Mouse (Mus musculus) hindbrain, embryonic 12.5 days (tissue): ENCODE data around the gene Bend5. TPM values are rescaled to one million over a fixed set of nuclear protein-coding genes. Genes with fewer than 3 reads are reported as not detected.

Experiments used
- ATAC-seq: fragments of 200-750 bp; cut with Nextera tagmentation; 2 replicates; pipeline ENCODE4 v1.8.0; 2017; ENCODE audit warnings: moderate TSS enrichment; ENCODE audit not compliant: low FRiP score
- H3K27ac ChIP-seq: fragments of 300-500 bp; sonication (generic); 2 replicates; pipeline ENCODE4 v1.5.1; 2016; ENCODE audit warnings: mild to moderate bottlenecking
- H3K27me3 ChIP-seq: fragments of 300-500 bp; sonication (generic); 2 replicates; pipeline ENCODE4 v1.6.1; 2016; ENCODE audit warnings: mild to moderate bottlenecking
- H3K36me3 ChIP-seq: fragments of 300-500 bp; sonication (generic); 2 replicates; pipeline ENCODE4 v1.6.1; 2016; ENCODE audit warnings: mild to moderate bottlenecking
- H3K4me1 ChIP-seq: fragments of 300-500 bp; sonication (generic); 2 replicates; pipeline ENCODE4 v1.6.1; 2016
- H3K4me2 ChIP-seq: fragments of 300-500 bp; sonication (generic); replicated peaks from 2 replicates; pipeline ENCODE4 v1.6.1; 2016; ENCODE audit warnings: mild to moderate bottlenecking
- H3K4me3 ChIP-seq: fragments of 300-500 bp; sonication (generic); 2 replicates; pipeline ENCODE4 v1.5.1; 2016; ENCODE audit warnings: mild to moderate bottlenecking
- H3K9ac ChIP-seq: fragments of 300-500 bp; sonication (generic); 2 replicates; pipeline ENCODE4 v1.6.1; 2016; ENCODE audit warnings: mild to moderate bottlenecking, moderate library complexity
- H3K9me3 ChIP-seq: fragments of 300-500 bp; sonication (generic); replicated peaks from 2 replicates; pipeline ENCODE4 v1.6.1; 2016; ENCODE audit warnings: mild to moderate bottlenecking
- WGBS: fragments of 180-500 bp; shearing (Covaris S2); methylation state at CpG from one replicate; pipeline ENCODE4 v1.1.7; 2016; 5-methylcytosine and 5-hydroxymethylcytosine counted together
- polyA plus RNA-seq: library from polyadenylated mRNA; unstranded; fragments of >200 nt; fragmentation: Nextera tagmentation; extraction: Ambion mirVana; gene quantifications from 2 replicates; pipeline ENCODE4 v1.2.1, GENCODE M21; 2016

The Bend5 gene
- polyA plus RNA-seq, 1 experiment from 2014 or later, result 70.2 TPM

GRCm38 (mm10) chr4:111443906-111444615, 29.3 kb downstream of the Bend5 start:
- Histone ChIP-seq H3K9ac (no peak overlapping the region), H3K9me3 (no peaks in the 10 kb centered on the region), H3K4me3 (no peak overlapping the region), H3K27ac (peak overlapping the region; percentile 75), H3K27me3 (no peaks in the 10 kb centered on the region), H3K36me3 (peaks cover 15% of the 10 kb centered on the region), H3K4me1 (peaks cover 30% of the 10 kb centered on the region), H3K4me2 (no peak overlapping the region)
- ATAC-seq, result peak; percentile 79
- WGBS, result 43% methylated on average over 10 of the region's 10 CpGs

- 33% methylated on average over 1 of the region's 1 CpGs for WGBS
- H3K4me2 ChIP-seq, result no peak overlapping the region
- H3K4me3 ChIP-seq, result no peak overlapping the region
- peaks cover 30% of the 10 kb centered on the region for H3K4me1 ChIP-seq
- peaks cover 14% of the 10 kb centered on the region for H3K36me3 ChIP-seq
- peak; percentile 82 for ATAC-seq
- H3K9me3 ChIP-seq, result no peaks in the 10 kb centered on the region
- H3K27ac ChIP-seq, result peak overlapping the region; percentile 75
- H3K9ac ChIP-seq, result no peak overlapping the region
- H3K27me3 ChIP-seq, result no peaks in the 10 kb centered on the region
Observed at GRCm38 (mm10) chr4:111444616-111445160, 29.9 kb downstream of the Bend5 start.

- Histone ChIP-seq H3K4me2 (no peak overlapping the region), H3K4me3 (no peak overlapping the region), H3K27ac (no peak overlapping the region), H3K9me3 (no peaks in the 10 kb centered on the region), H3K9ac (no peak overlapping the region), H3K27me3 (no peaks in the 10 kb centered on the region), H3K4me1 (peaks cover 22% of the 10 kb centered on the region), H3K36me3 (peaks cover 27% of the 10 kb centered on the region; the same call in 1 of the 2 replicates)
- 86% methylated on average over 3 of the region's 3 CpGs for WGBS
- ATAC-seq, result no peak
Observed at GRCm38 (mm10) chr4:111447918-111448317, 33.1 kb downstream of the Bend5 start.

- no peaks in the 10 kb centered on the region for H3K9me3 ChIP-seq
- no peak for ATAC-seq
- H3K4me1 ChIP-seq, result peaks cover 16% of the 10 kb centered on the region
- H3K4me2 ChIP-seq, result no peak overlapping the region
- no peaks in the 10 kb centered on the region for H3K27me3 ChIP-seq
- H3K4me3 ChIP-seq, result no peak overlapping the region
- peaks cover 29% of the 10 kb centered on the region for H3K36me3 ChIP-seq
- no peak overlapping the region for H3K9ac ChIP-seq
- no peak overlapping the region for H3K27ac ChIP-seq
- WGBS, result 95% methylated on average over 4 of the region's 4 CpGs
Observed at GRCm38 (mm10) chr4:111448586-111448985, 33.8 kb downstream of the Bend5 start.

GRCm38 (mm10) chr4:111449442-111450199, 34.8 kb downstream of the Bend5 start:
- no peak overlapping the region for H3K4me2 ChIP-seq
- H3K9ac ChIP-seq, result no peak overlapping the region
- H3K4me1 ChIP-seq, result peaks cover 5% of the 10 kb centered on the region
- ATAC-seq, result no peak
- no peak overlapping the region for H3K4me3 ChIP-seq
- H3K27me3 ChIP-seq, result no peaks in the 10 kb centered on the region; the same call in 1 of the 2 replicates
- no peaks in the 10 kb centered on the region for H3K9me3 ChIP-seq
- no peak overlapping the region for H3K27ac ChIP-seq
- 75% methylated on average over 7 of the region's 7 CpGs for WGBS
- peaks cover 40% of the 10 kb centered on the region for H3K36me3 ChIP-seq

- no peak for ATAC-seq
- peaks cover 57% of the 10 kb centered on the region for H3K36me3 ChIP-seq
- H3K27ac ChIP-seq, result no peak overlapping the region
- no peaks in the 10 kb centered on the region for H3K9me3 ChIP-seq
- H3K4me2 ChIP-seq, result no peak overlapping the region
- WGBS, result 82% methylated on average over 7 of the region's 7 CpGs
- no peak overlapping the region for H3K4me3 ChIP-seq
- H3K4me1 ChIP-seq, result 0 out of 2 replicates have a peak, but pooled peaks cover 2% of the 10 kb centered on the region
- H3K27me3 ChIP-seq, result no peaks in the 10 kb centered on the region; the same call in 1 of the 2 replicates
- no peak overlapping the region for H3K9ac ChIP-seq
Observed at GRCm38 (mm10) chr4:111451283-111451918, 36.6 kb downstream of the Bend5 start.

GRCm38 (mm10) chr4:111452192-111452591, 37.4 kb downstream of the Bend5 start:
- no peak for ATAC-seq
- H3K9me3 ChIP-seq, result no peaks in the 10 kb centered on the region
- no peak overlapping the region for H3K4me3 ChIP-seq
- H3K4me1 ChIP-seq, result peaks cover 8% of the 10 kb centered on the region; the same call in 1 of the 2 replicates
- no peak overlapping the region for H3K27ac ChIP-seq
- H3K27me3 ChIP-seq, result no peaks in the 10 kb centered on the region; the same call in 1 of the 2 replicates
- H3K9ac ChIP-seq, result no peak overlapping the region
- 96% methylated on average over 5 of the region's 5 CpGs for WGBS
- peaks cover 56% of the 10 kb centered on the region for H3K36me3 ChIP-seq
- H3K4me2 ChIP-seq, result no peak overlapping the region

- H3K9ac ChIP-seq, result no peak overlapping the region
- H3K4me1 ChIP-seq, result peaks cover 12% of the 10 kb centered on the region; the same call in 1 of the 2 replicates
- H3K4me3 ChIP-seq, result no peak overlapping the region
- H3K36me3 ChIP-seq, result peaks cover 56% of the 10 kb centered on the region
- H3K27ac ChIP-seq, result no peak overlapping the region
- no peak overlapping the region for H3K4me2 ChIP-seq
- H3K9me3 ChIP-seq, result no peaks in the 10 kb centered on the region
- WGBS, result 69% methylated on average over 3 of the region's 3 CpGs
- ATAC-seq, result no peak
- no peaks in the 10 kb centered on the region; the same call in 1 of the 2 replicates for H3K27me3 ChIP-seq
Observed at GRCm38 (mm10) chr4:111453275-111453674, 38.5 kb downstream of the Bend5 start.

GRCm38 (mm10) chr4:111455621-111456020, 40.8 kb downstream of the Bend5 start:
- no peaks in the 10 kb centered on the region; the same call in 1 of the 2 replicates for H3K27me3 ChIP-seq
- no peak overlapping the region for H3K4me3 ChIP-seq
- H3K9me3 ChIP-seq, result no peaks in the 10 kb centered on the region
- H3K4me2 ChIP-seq, result no peak overlapping the region
- no peak for ATAC-seq
- peaks cover 12% of the 10 kb centered on the region; the same call in 1 of the 2 replicates for H3K4me1 ChIP-seq
- no peak overlapping the region for H3K9ac ChIP-seq
- 0 out of 2 replicates have a peak overlapping the region, but pooled peaks have one; percentile 40 for H3K27ac ChIP-seq
- 86% methylated on average over 5 of the region's 5 CpGs for WGBS
- H3K36me3 ChIP-seq, result peaks cover 62% of the 10 kb centered on the region

- WGBS, result 83% methylated on average over 5 of the region's 5 CpGs
- no peak for ATAC-seq
- H3K27ac ChIP-seq, result peak overlapping the region; percentile 56
Observed at GRCm38 (mm10) chr4:111457568-111457967, 42.8 kb downstream of the Bend5 start.

GRCm38 (mm10) chr4:111467293-111467773, 52.5 kb downstream of the Bend5 start:
- no peak for ATAC-seq

More at GRCm38 (mm10) chr4:111457568-111457967, 42.8 kb downstream of the Bend5 start:
- H3K9ac ChIP-seq, result no peak overlapping the region
- H3K36me3 ChIP-seq, result peaks cover 51% of the 10 kb centered on the region
- no peaks in the 10 kb centered on the region; the same call in 1 of the 2 replicates for H3K27me3 ChIP-seq
- H3K4me3 ChIP-seq, result no peak overlapping the region
- peaks cover 12% of the 10 kb centered on the region; the same call in 1 of the 2 replicates for H3K4me1 ChIP-seq
- no peaks in the 10 kb centered on the region for H3K9me3 ChIP-seq
- H3K4me2 ChIP-seq, result no peak overlapping the region

More at GRCm38 (mm10) chr4:111467293-111467773, 52.5 kb downstream of the Bend5 start:
- Histone ChIP-seq H3K9ac (no peak overlapping the region), H3K4me1 (peaks cover 3% of the 10 kb centered on the region; the same call in 1 of the 2 replicates), H3K4me3 (no peak overlapping the region), H3K27ac (no peak overlapping the region), H3K4me2 (no peak overlapping the region), H3K36me3 (no peaks in the 10 kb centered on the region), H3K27me3 (no peaks in the 10 kb centered on the region), H3K9me3 (no peaks in the 10 kb centered on the region)
- WGBS, result 86% methylated on average over 2 of the region's 2 CpGs
